In the genomic region with DNA sequence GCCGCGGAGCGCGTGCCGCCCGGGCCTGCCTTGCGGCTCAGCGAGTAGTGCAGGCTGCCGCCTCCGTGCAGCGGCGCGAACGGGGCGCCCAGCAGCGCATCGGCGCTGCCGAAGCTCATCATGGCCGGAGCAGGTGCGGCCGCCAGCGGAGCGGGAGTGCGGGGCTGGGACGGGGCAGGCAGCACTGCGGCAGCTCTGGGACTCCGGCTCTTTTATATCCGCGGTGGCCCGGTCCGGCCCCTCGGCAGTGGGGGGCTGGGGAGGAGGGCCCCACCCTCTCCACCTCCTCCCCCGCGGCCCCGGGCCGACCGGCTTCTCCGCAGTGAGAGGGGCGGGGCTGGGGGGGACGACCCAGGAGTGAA, we compare ENCODE assay signal across 8 mouse cellular contexts. TPM values are rescaled to one million over a fixed set of nuclear protein-coding genes. Genes with fewer than 3 reads are reported as not detected.
DNase-seq lines count a peak whose midpoint lies in the region; ATAC-seq and TF ChIP-seq lines count a peak whose summit lies in the region.

A gene (minus strand): TSS at position 252 of the 362 bp plus-strand sequence.

- peak within 1 kb of the TSS; percentile 18; the same call in 1 of the 2 replicates for H3K9ac ChIP-seq in kidney, embryonic 14.5 days (ENCODE audit: low read depth, low read length)
- peak within 1 kb of the TSS; percentile 76 for H3K9ac ChIP-seq in midbrain, embryonic 14.5 days (replicated peaks; ENCODE audit: low read length)

- ATAC-seq in kidney, embryonic 14.5 days (ENCODE audit: low FRiP score, low TSS enrichment) = 0 out of 2 replicates have a peak, but pooled peaks have one; percentile 13
- ATAC-seq in G1E (ENCODE audit: extremely low read depth, insufficient number of reproducible peaks, low FRiP score, poor library complexity, severe bottlenecking) = 0 out of 2 replicates have a peak, but pooled peaks have one; percentile 26
- ATAC-seq in midbrain, embryonic 14.5 days (ENCODE audit: low FRiP score, low TSS enrichment) = peak; percentile 26

- peaks cover 69% of the 10 kb centered on the region for H3K27me3 ChIP-seq in kidney, embryonic 14.5 days (ENCODE audit: control insufficient read depth, insufficient read depth, low read length)
- H3K27me3 ChIP-seq in G1E (ENCODE audit: insufficient read depth, low read length) = peaks cover 22% of the 10 kb centered on the region
- H3K27me3 ChIP-seq in midbrain, embryonic 14.5 days (ENCODE audit: control insufficient read depth, insufficient read depth, low read length) = peaks cover 73% of the 10 kb centered on the region

- H3K27ac ChIP-seq in kidney, embryonic 14.5 days (ENCODE audit: low read depth, low read length) = no peak within 1 kb of the TSS
- H3K27ac ChIP-seq in midbrain, embryonic 14.5 days (replicated peaks; ENCODE audit: low read depth, low read length) = peak within 1 kb of the TSS; percentile 92

- peaks cover 12% of the 10 kb centered on the region for H3K4me1 ChIP-seq in kidney, embryonic 14.5 days (ENCODE audit: control insufficient read depth, insufficient read depth, low read length)
- peaks cover 51% of the 10 kb centered on the region for H3K4me1 ChIP-seq in G1E (ENCODE audit: insufficient read depth, low read depth, low read length)
- peaks cover 15% of the 10 kb centered on the region for H3K4me1 ChIP-seq in midbrain, embryonic 14.5 days (ENCODE audit: control insufficient read depth, insufficient read depth, low read length)

- peak within 1 kb of the TSS; percentile 49 for H3K4me3 ChIP-seq in kidney, embryonic 14.5 days (ENCODE audit: low read length)
- peak within 1 kb of the TSS; percentile 79 for H3K4me3 ChIP-seq in G1E (ENCODE audit: low read depth, low read length)
- peak within 1 kb of the TSS; percentile 67 for H3K4me3 ChIP-seq in midbrain, embryonic 14.5 days (replicated peaks; ENCODE audit: low read depth, low read length)

- no peak for DNase-seq in kidney, adult 8-10 months
- DNase-seq in G1E (ENCODE audit: low spot score) = peak; percentile 49
- DNase-seq in embryo, embryonic 11 days = peak; percentile 40
- no peak for DNase-seq in layer of hippocampus, postnatal 10 days (ENCODE audit: low spot score in 2 of 2)
- no peak for DNase-seq in midbrain, embryonic 14.5 days
- no peak for DNase-seq in urinary bladder, adult 18-20 months (ENCODE audit: low spot score in 2 of 2)
- DNase-seq in spleen, postnatal 36 days (ENCODE audit: low spot score in 2 of 2) = no peak

- WGBS in kidney, embryonic 14.5 days = under 1% methylated on average over 35 of the region's 41 CpGs
- under 1% methylated on average over 38 of the region's 41 CpGs for WGBS in midbrain, embryonic 14.5 days

- TF ChIP-seq CTCF in G1E (IDR thresholded peaks at IDR 0.05; ENCODE audit: low read depth, low read length) = no peak

- no peaks in the 10 kb centered on the region for H3K36me3 ChIP-seq in kidney, embryonic 14.5 days (ENCODE audit: control insufficient read depth, insufficient read depth, low read length)
- H3K36me3 ChIP-seq in G1E (replicated peaks) = peaks cover 74% of the 10 kb centered on the region
- H3K36me3 ChIP-seq in midbrain, embryonic 14.5 days (ENCODE audit: control insufficient read depth, insufficient read depth, low read length) = 0 out of 2 replicates have a peak, but pooled peaks cover 3% of the 10 kb centered on the region

- H3K9me3 ChIP-seq in kidney, embryonic 14.5 days (ENCODE audit: control insufficient read depth, low read length) = no peaks in the 10 kb centered on the region
- H3K9me3 ChIP-seq in G1E (replicated peaks) = no peaks in the 10 kb centered on the region
- no peaks in the 10 kb centered on the region for H3K9me3 ChIP-seq in midbrain, embryonic 14.5 days (ENCODE audit: control insufficient read depth, low read length)

- H3K4me2 ChIP-seq in kidney, embryonic 14.5 days (replicated peaks; ENCODE audit: low read depth, low read length) = peak within 1 kb of the TSS; percentile 92
- H3K4me2 ChIP-seq in midbrain, embryonic 14.5 days (ENCODE audit: low read length) = peak within 1 kb of the TSS; percentile 83

RNA-seq across cellular contexts. Expression of the gene that starts here (rescaled TPM):
- 0.22 and 0.23 TPM in 2 replicates for polyA plus RNA-seq in kidney, embryonic 14.5 days (2014; fragmentation: Nextera tagmentation; extraction: Ambion mirVana)
- total RNA-seq in G1E (2014; fragmentation: Nextera tagmentation) = 56.4 and 60.4 TPM in 2 replicates
- 153 and 179 TPM in 2 replicates for total RNA-seq in G1E (2017)
- polyA plus RNA-seq in G1E (2012) = 40.7 and 49.4 TPM in 2 replicates
- 10 to 100 TPM; 39.1 to 43.0 TPM for total RNA-seq in layer of hippocampus, postnatal 10 days (2021)
- polyA plus RNA-seq in midbrain, embryonic 14.5 days (2014; fragmentation: Nextera tagmentation; extraction: Ambion mirVana) = 3.2 and 3.5 TPM in 2 replicates

Comparison
In these comparisons a context has a peak if more than half of its experiments do, and no peak if none do; other contexts are left out.
1. Peak in ATAC-seq, H3K4me3 ChIP-seq, H3K9ac ChIP-seq and H3K4me2 ChIP-seq in kidney, embryonic 14.5 days; RNA of the gene not detected or under 1 TPM.
2. DNase-seq: peak in G1E (single experiment) and embryo, embryonic 11 days (single experiment); none in kidney, adult 8-10 months (0 of 2), layer of hippocampus, postnatal 10 days (0 of 2), midbrain, embryonic 14.5 days (single experiment), urinary bladder, adult 18-20 months (0 of 2) and spleen, postnatal 36 days (0 of 2).
3. Peak in every context shown above with its lines, with median percentiles within 50 percentile points of each other: ATAC-seq and H3K4me3 ChIP-seq.